Mouse (Mus musculus) bone marrow, adult 2 months (tissue): ENCODE data around the gene Pglyrp2.

ENCODE experiments used
- CTCF ChIP-seq: fragments of 200-500 bp; IDR thresholded peaks from 2 replicates; pipeline ENCODE4 v1.5.1; 2011; ENCODE audit warnings: low read length, control low read depth; ENCODE audit not compliant: control insufficient read depth, insufficient read depth
- POLR2A ChIP-seq: fragments of 200-500 bp; IDR thresholded peaks from 2 replicates; pipeline ENCODE4 v1.6.1; 2011; ENCODE audit warnings: low read depth, mild to moderate bottlenecking, control low read depth, low read length, borderline replicate concordance; ENCODE audit not compliant: control insufficient read depth

- TF ChIP-seq POLR2A: no peak
- no peak for TF ChIP-seq CTCF
Observed at GRCm38 (mm10) chr17:32364850-32365249, 59.1 kb downstream of the Pglyrp2 start.
